Mouse (Mus musculus): ENCODE measurements around the gene Dppa2. TPM values are rescaled to one million over a fixed set of nuclear protein-coding genes. Genes with fewer than 3 reads are reported as not detected.

Dppa2 gene
- 0.15 and 0.21 TPM in 2 replicates for polyA plus RNA-seq (2014; fragmentation: Nextera tagmentation; extraction: Ambion mirVana)

- no peak within 1 kb of the TSS for H3K4me2 ChIP-seq
- H3K36me3 ChIP-seq (ENCODE audit: insufficient read depth), result no peaks in the 10 kb centered on the region
- no peak for DNase-seq
- H3K4me3 ChIP-seq (ENCODE audit: low read depth, low read length), result no peak within 1 kb of the TSS
- no peak within 1 kb of the TSS for H3K27ac ChIP-seq (ENCODE audit: low read depth)
- 85% methylated on average over 7 of the region's 7 CpGs for WGBS
- TF ChIP-seq CTCF (IDR thresholded peaks at IDR 0.05; ENCODE audit: low read depth), result no peak
- H3K9me3 ChIP-seq (ENCODE audit: low read depth, low read length), result no peaks in the 10 kb centered on the region
- H3K9ac ChIP-seq, result no peak within 1 kb of the TSS
- no peak for ATAC-seq (ENCODE audit: insufficient read depth)
- H3K4me1 ChIP-seq (ENCODE audit: insufficient read depth), result no peaks in the 10 kb centered on the region
- no peaks in the 10 kb centered on the region for H3K27me3 ChIP-seq (ENCODE audit: insufficient read depth, low read length)
Observed at GRCm38 (mm10) chr16:48303509-48303908, at the start of gene Dppa2. Dppa2 (plus strand) TSS chr16:48303908.

GRCm38 (mm10) chr16:48254584-48254983, 49.1 kb upstream of the Dppa2 start:
- 90% methylated on average over 5 of the region's 5 CpGs for WGBS

GRCm38 (mm10) chr16:48259519-48259918, 44.2 kb upstream of the Dppa2 start:
- no peak for TF ChIP-seq CTCF (IDR thresholded peaks at IDR 0.05; ENCODE audit: low read depth)
- ATAC-seq (ENCODE audit: insufficient read depth), result no peak
- no peak for DNase-seq
- WGBS, result 89% methylated on average over 4 of the region's 4 CpGs
- Histone ChIP-seq H3K36me3 (ENCODE audit: insufficient read depth) (no peaks in the 10 kb centered on the region), H3K9ac (no peak overlapping the region), H3K27ac (ENCODE audit: low read depth) (no peak overlapping the region), H3K9me3 (ENCODE audit: low read depth, low read length) (no peaks in the 10 kb centered on the region), H3K27me3 (ENCODE audit: insufficient read depth, low read length) (no peaks in the 10 kb centered on the region), H3K4me3 (ENCODE audit: low read depth, low read length) (no peak overlapping the region), H3K4me1 (ENCODE audit: insufficient read depth) (no peaks in the 10 kb centered on the region), H3K4me2 (no peak overlapping the region)

More at GRCm38 (mm10) chr16:48254584-48254983, 49.1 kb upstream of the Dppa2 start:
- DNase-seq (no peak), ATAC-seq (ENCODE audit: insufficient read depth) (no peak)
- TF ChIP-seq CTCF (IDR thresholded peaks at IDR 0.05; ENCODE audit: low read depth), result no peak
- H3K4me2 ChIP-seq, result no peak overlapping the region
- no peaks in the 10 kb centered on the region for H3K9me3 ChIP-seq (ENCODE audit: low read depth, low read length)
- H3K27me3 ChIP-seq (ENCODE audit: insufficient read depth, low read length), result no peaks in the 10 kb centered on the region
- no peaks in the 10 kb centered on the region for H3K36me3 ChIP-seq (ENCODE audit: insufficient read depth)
- no peaks in the 10 kb centered on the region for H3K4me1 ChIP-seq (ENCODE audit: insufficient read depth)
- no peak overlapping the region for H3K9ac ChIP-seq
- no peak overlapping the region for H3K4me3 ChIP-seq (ENCODE audit: low read depth, low read length)
- no peak overlapping the region for H3K27ac ChIP-seq (ENCODE audit: low read depth)

- H3K4me1 ChIP-seq (ENCODE audit: insufficient read depth), result no peaks in the 10 kb centered on the region
- no peak overlapping the region for H3K27ac ChIP-seq (ENCODE audit: low read depth)
- H3K4me3 ChIP-seq (ENCODE audit: low read depth, low read length), result no peak overlapping the region
- H3K9me3 ChIP-seq (ENCODE audit: low read depth, low read length), result no peaks in the 10 kb centered on the region
- no peak overlapping the region for H3K9ac ChIP-seq
- ATAC-seq (ENCODE audit: insufficient read depth) (no peak), DNase-seq (no peak)
- H3K36me3 ChIP-seq (ENCODE audit: insufficient read depth), result no peaks in the 10 kb centered on the region
- no peak overlapping the region for H3K4me2 ChIP-seq
- WGBS, result 87% methylated on average over 1 of the region's 1 CpGs
- no peak for TF ChIP-seq CTCF (IDR thresholded peaks at IDR 0.05; ENCODE audit: low read depth)
- H3K27me3 ChIP-seq (ENCODE audit: insufficient read depth, low read length), result no peaks in the 10 kb centered on the region
Observed at GRCm38 (mm10) chr16:48262901-48263300, 40.8 kb upstream of the Dppa2 start.

GRCm38 (mm10) chr16:48265856-48266255, 37.9 kb upstream of the Dppa2 start:
- Histone ChIP-seq H3K9me3 (ENCODE audit: low read depth, low read length) (no peaks in the 10 kb centered on the region), H3K36me3 (ENCODE audit: insufficient read depth) (no peaks in the 10 kb centered on the region), H3K4me3 (ENCODE audit: low read depth, low read length) (no peak overlapping the region), H3K27ac (ENCODE audit: low read depth) (no peak overlapping the region), H3K4me2 (no peak overlapping the region), H3K4me1 (ENCODE audit: insufficient read depth) (no peaks in the 10 kb centered on the region), H3K27me3 (ENCODE audit: insufficient read depth, low read length) (no peaks in the 10 kb centered on the region), H3K9ac (no peak overlapping the region)
- no peak for TF ChIP-seq CTCF (IDR thresholded peaks at IDR 0.05; ENCODE audit: low read depth)
- WGBS, result 66% methylated on average over 4 of the region's 4 CpGs
- ATAC-seq (ENCODE audit: insufficient read depth) (no peak), DNase-seq (no peak)

GRCm38 (mm10) chr16:48276940-48277339, 26.8 kb upstream of the Dppa2 start:
- H3K9ac ChIP-seq, result no peak overlapping the region
- ATAC-seq (ENCODE audit: insufficient read depth) (no peak), DNase-seq (no peak)
- 69% methylated on average over 4 of the region's 4 CpGs for WGBS
- no peak overlapping the region for H3K4me3 ChIP-seq (ENCODE audit: low read depth, low read length)
- no peak for TF ChIP-seq CTCF (IDR thresholded peaks at IDR 0.05; ENCODE audit: low read depth)
- H3K4me2 ChIP-seq, result no peak overlapping the region
- no peaks in the 10 kb centered on the region for H3K9me3 ChIP-seq (ENCODE audit: low read depth, low read length)
- no peaks in the 10 kb centered on the region for H3K36me3 ChIP-seq (ENCODE audit: insufficient read depth)
- H3K4me1 ChIP-seq (ENCODE audit: insufficient read depth), result no peaks in the 10 kb centered on the region
- H3K27me3 ChIP-seq (ENCODE audit: insufficient read depth, low read length), result no peaks in the 10 kb centered on the region
- H3K27ac ChIP-seq (ENCODE audit: low read depth), result no peak overlapping the region

- Histone ChIP-seq H3K4me2 (no peak overlapping the region), H3K9ac (no peak overlapping the region), H3K4me3 (ENCODE audit: low read depth, low read length) (no peak overlapping the region), H3K27me3 (ENCODE audit: insufficient read depth, low read length) (no peaks in the 10 kb centered on the region), H3K36me3 (ENCODE audit: insufficient read depth) (no peaks in the 10 kb centered on the region), H3K9me3 (ENCODE audit: low read depth, low read length) (no peaks in the 10 kb centered on the region), H3K27ac (ENCODE audit: low read depth) (no peak overlapping the region), H3K4me1 (ENCODE audit: insufficient read depth) (no peaks in the 10 kb centered on the region)
- DNase-seq, result no peak
- no peak for TF ChIP-seq CTCF (IDR thresholded peaks at IDR 0.05; ENCODE audit: low read depth)
- ATAC-seq (ENCODE audit: insufficient read depth), result no peak
- 93% methylated on average over 4 of the region's 4 CpGs for WGBS
Observed at GRCm38 (mm10) chr16:48280883-48281282, 22.8 kb upstream of the Dppa2 start.

- H3K4me3 ChIP-seq (ENCODE audit: low read depth, low read length), result no peak overlapping the region
- H3K4me1 ChIP-seq (ENCODE audit: insufficient read depth), result no peaks in the 10 kb centered on the region
- H3K9ac ChIP-seq, result no peak overlapping the region
- TF ChIP-seq CTCF (IDR thresholded peaks at IDR 0.05; ENCODE audit: low read depth), result no peak
- H3K27ac ChIP-seq (ENCODE audit: low read depth), result no peak overlapping the region
- no peak for ATAC-seq (ENCODE audit: insufficient read depth)
- 64% methylated on average over 1 of the region's 1 CpGs for WGBS
- H3K4me2 ChIP-seq, result no peak overlapping the region
- DNase-seq, result no peak
- no peaks in the 10 kb centered on the region for H3K36me3 ChIP-seq (ENCODE audit: insufficient read depth)
- H3K9me3 ChIP-seq (ENCODE audit: low read depth, low read length), result no peaks in the 10 kb centered on the region
- H3K27me3 ChIP-seq (ENCODE audit: insufficient read depth, low read length), result no peaks in the 10 kb centered on the region
Observed at GRCm38 (mm10) chr16:48282801-48283200, 20.9 kb upstream of the Dppa2 start.
